Mouse (Mus musculus): Measurements from ENCODE around the gene Txndc5. TPM values are rescaled to one million over a fixed set of nuclear protein-coding genes. Genes with fewer than 3 reads are reported as not detected.

Txndc5 gene
- total RNA-seq (2014; fragmentation: Nextera tagmentation) (46.8 and 48.5 TPM in 2 replicates), total RNA-seq (2017) (47.1 and 56.3 TPM in 2 replicates), polyA plus RNA-seq (2012) (74.9 and 76.7 TPM in 2 replicates)

DNA sequence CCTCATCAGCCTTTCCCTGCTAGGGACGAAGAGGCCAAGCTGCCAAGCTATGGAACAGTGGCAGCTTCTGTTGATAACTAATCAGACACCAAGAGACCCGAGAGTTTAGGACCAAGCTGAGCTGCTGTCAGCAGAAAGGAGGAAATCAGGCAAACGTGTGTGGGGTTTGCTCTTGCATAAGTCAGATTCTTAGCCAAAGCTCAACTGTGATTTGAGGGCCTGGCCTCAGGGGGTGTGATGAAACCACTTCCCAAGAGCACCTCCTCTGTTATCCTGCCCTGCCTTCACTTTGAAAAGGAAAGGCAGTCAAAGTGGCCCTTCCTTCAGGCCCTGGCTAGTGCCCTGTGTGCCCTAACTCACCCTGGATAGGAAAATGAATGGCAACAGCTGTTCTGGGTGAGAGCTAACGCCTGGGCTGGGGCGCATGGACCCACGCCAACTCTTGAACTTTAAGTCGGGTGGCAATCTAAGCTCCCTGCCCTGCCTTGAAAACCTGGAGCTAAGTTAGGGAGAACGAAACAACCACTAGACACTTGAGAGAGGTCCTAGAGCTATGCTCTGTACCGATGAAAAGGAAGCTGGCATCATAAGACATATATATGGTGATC lies at the start of gene Txndc5:
Gene Txndc5 (minus strand): TSS at position 138 of the 608 bp plus-strand sequence.
- Histone ChIP-seq H3K36me3 (replicated peaks) (peaks cover 22% of the 10 kb centered on the region), H3K27me3 (ENCODE audit: insufficient read depth, low read length) (peaks cover 35% of the 10 kb centered on the region), H3K4me3 (ENCODE audit: low read depth, low read length) (peak within 1 kb of the TSS; percentile 90), H3K4me1 (ENCODE audit: insufficient read depth, low read depth, low read length) (peaks cover 25% of the 10 kb centered on the region), H3K9me3 (replicated peaks) (no peaks in the 10 kb centered on the region)
- ATAC-seq (ENCODE audit: extremely low read depth, insufficient number of reproducible peaks, low FRiP score, poor library complexity, severe bottlenecking) (no peak), DNase-seq (ENCODE audit: low spot score) (no peak)
- TF ChIP-seq POLR2AphosphoS5 (IDR thresholded peaks at IDR 0.05; ENCODE audit: insufficient replicate concordance, low read depth, low read length), result no peak

- ATAC-seq (ENCODE audit: extremely low read depth, insufficient number of reproducible peaks, low FRiP score, poor library complexity, severe bottlenecking) (no peak), DNase-seq (ENCODE audit: low spot score) (no peak)
- Histone ChIP-seq H3K27me3 (ENCODE audit: insufficient read depth, low read length) (0 out of 2 replicates have a peak, but pooled peaks cover 5% of the 10 kb centered on the region), H3K4me1 (ENCODE audit: insufficient read depth, low read depth, low read length) (no peaks in the 10 kb centered on the region), H3K4me3 (ENCODE audit: low read depth, low read length) (no peak overlapping the region), H3K36me3 (replicated peaks) (no peaks in the 10 kb centered on the region), H3K9me3 (replicated peaks) (no peaks in the 10 kb centered on the region)
- no peak for TF ChIP-seq TAL1 (conservative IDR thresholded peaks at IDR 0.05; ENCODE audit: low read depth, low read length)
- no peak for TF ChIP-seq GATA2 (IDR thresholded peaks at IDR 0.05; ENCODE audit: borderline replicate concordance, low read depth, low read length)
- no peak for TF ChIP-seq GATA1 (IDR thresholded peaks at IDR 0.05; ENCODE audit: borderline replicate concordance, low read length)
- TF ChIP-seq POLR2AphosphoS5 (IDR thresholded peaks at IDR 0.05; ENCODE audit: insufficient replicate concordance, low read depth, low read length), result no peak
- TF ChIP-seq CTCF (IDR thresholded peaks at IDR 0.05; ENCODE audit: low read depth, low read length), result no peak
These were observed 46.0 kb upstream of the Txndc5 start for GRCm38 (mm10) chr13:38574668-38575067.

GRCm38 (mm10) chr13:38573281-38573680 lies 44.7 kb upstream of the Txndc5 start:
- ATAC-seq (ENCODE audit: extremely low read depth, insufficient number of reproducible peaks, low FRiP score, poor library complexity, severe bottlenecking), result no peak
- Histone ChIP-seq H3K4me3 (ENCODE audit: low read depth, low read length) (no peak overlapping the region), H3K4me1 (ENCODE audit: insufficient read depth, low read depth, low read length) (no peaks in the 10 kb centered on the region), H3K27me3 (ENCODE audit: insufficient read depth, low read length) (peaks cover 5% of the 10 kb centered on the region; the same call in 1 of the 2 replicates), H3K36me3 (replicated peaks) (no peaks in the 10 kb centered on the region), H3K9me3 (replicated peaks) (no peaks in the 10 kb centered on the region)
- TF ChIP-seq CTCF (IDR thresholded peaks at IDR 0.05; ENCODE audit: low read depth, low read length) (no peak), POLR2AphosphoS5 (IDR thresholded peaks at IDR 0.05; ENCODE audit: insufficient replicate concordance, low read depth, low read length) (no peak), TAL1 (conservative IDR thresholded peaks at IDR 0.05; ENCODE audit: low read depth, low read length) (no peak), GATA2 (IDR thresholded peaks at IDR 0.05; ENCODE audit: borderline replicate concordance, low read depth, low read length) (no peak), GATA1 (IDR thresholded peaks at IDR 0.05; ENCODE audit: borderline replicate concordance, low read length) (no peak)
- no peak for DNase-seq (ENCODE audit: low spot score)

GRCm38 (mm10) chr13:38565245-38565644 lies 36.6 kb upstream of the Txndc5 start:
- TF ChIP-seq GATA1 (IDR thresholded peaks at IDR 0.05; ENCODE audit: borderline replicate concordance, low read length) (no peak), CTCF (IDR thresholded peaks at IDR 0.05; ENCODE audit: low read depth, low read length) (no peak), POLR2AphosphoS5 (IDR thresholded peaks at IDR 0.05; ENCODE audit: insufficient replicate concordance, low read depth, low read length) (no peak), TAL1 (conservative IDR thresholded peaks at IDR 0.05; ENCODE audit: low read depth, low read length) (no peak), GATA2 (IDR thresholded peaks at IDR 0.05; ENCODE audit: borderline replicate concordance, low read depth, low read length) (no peak)
- peaks cover 12% of the 10 kb centered on the region; the same call in 1 of the 2 replicates for H3K27me3 ChIP-seq (ENCODE audit: insufficient read depth, low read length)
- DNase-seq (ENCODE audit: low spot score), result no peak
- no peak overlapping the region for H3K4me3 ChIP-seq (ENCODE audit: low read depth, low read length)
- H3K9me3 ChIP-seq (replicated peaks), result no peaks in the 10 kb centered on the region
- ATAC-seq (ENCODE audit: extremely low read depth, insufficient number of reproducible peaks, low FRiP score, poor library complexity, severe bottlenecking), result no peak
- H3K4me1 ChIP-seq (ENCODE audit: insufficient read depth, low read depth, low read length), result no peaks in the 10 kb centered on the region; the same call in 1 of the 2 replicates
- no peaks in the 10 kb centered on the region for H3K36me3 ChIP-seq (replicated peaks)

DNA sequence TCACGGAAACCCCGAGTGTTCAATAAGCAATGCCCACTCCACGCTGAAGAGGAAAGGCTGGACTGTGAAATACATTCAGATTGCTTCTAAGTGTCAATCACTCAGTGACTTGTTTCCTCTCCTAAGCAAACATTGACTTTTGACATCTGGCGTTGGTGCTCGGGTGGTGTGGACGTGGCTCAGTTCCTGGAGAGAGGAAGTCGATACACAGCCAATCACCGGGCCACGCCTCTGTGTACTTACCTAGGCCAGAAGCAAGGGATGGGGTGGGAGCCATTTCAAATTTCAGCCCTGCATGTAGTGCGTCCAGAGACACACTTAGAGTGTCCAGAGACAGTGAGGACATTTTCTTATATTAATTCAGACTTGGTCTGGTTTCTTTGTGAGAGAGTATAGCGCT lies 26.0 kb upstream of the Txndc5 start:
- no peak for ATAC-seq (ENCODE audit: extremely low read depth, insufficient number of reproducible peaks, low FRiP score, poor library complexity, severe bottlenecking)

DNA sequence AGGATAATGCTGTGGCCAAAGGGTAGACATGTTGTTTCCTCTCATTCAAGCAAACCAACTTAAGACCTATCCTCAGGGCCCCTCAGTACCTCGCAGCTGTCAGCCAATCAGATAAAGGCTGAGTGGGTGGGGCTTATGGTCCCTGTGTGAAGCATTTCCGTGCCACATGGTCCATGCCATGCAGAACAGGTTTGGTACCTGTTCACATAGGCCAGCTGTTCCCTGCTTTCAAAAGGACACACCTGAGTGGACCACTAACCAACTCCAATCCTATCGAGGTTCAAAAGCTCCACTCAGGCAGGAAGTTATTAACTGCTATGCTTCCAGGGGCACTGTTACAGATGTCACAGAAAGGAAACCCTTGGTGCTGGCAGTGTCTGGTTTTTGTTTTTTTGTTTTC lies 25.6 kb upstream of the Txndc5 start:
- DNase-seq (ENCODE audit: low spot score) (no peak), ATAC-seq (ENCODE audit: extremely low read depth, insufficient number of reproducible peaks, low FRiP score, poor library complexity, severe bottlenecking) (no peak)
- peaks cover 2% of the 10 kb centered on the region; the same call in 1 of the 2 replicates for H3K4me1 ChIP-seq (ENCODE audit: insufficient read depth, low read depth, low read length)
- H3K27me3 ChIP-seq (ENCODE audit: insufficient read depth, low read length), result peaks cover 2% of the 10 kb centered on the region; the same call in 1 of the 2 replicates
- no peaks in the 10 kb centered on the region for H3K9me3 ChIP-seq (replicated peaks)
- no peak overlapping the region for H3K4me3 ChIP-seq (ENCODE audit: low read depth, low read length)
- TF ChIP-seq TAL1 (conservative IDR thresholded peaks at IDR 0.05; ENCODE audit: low read depth, low read length) (no peak), POLR2AphosphoS5 (IDR thresholded peaks at IDR 0.05; ENCODE audit: insufficient replicate concordance, low read depth, low read length) (no peak), CTCF (IDR thresholded peaks at IDR 0.05; ENCODE audit: low read depth, low read length) (no peak), GATA2 (IDR thresholded peaks at IDR 0.05; ENCODE audit: borderline replicate concordance, low read depth, low read length) (no peak), GATA1 (IDR thresholded peaks at IDR 0.05; ENCODE audit: borderline replicate concordance, low read length) (no peak)
- H3K36me3 ChIP-seq (replicated peaks), result no peaks in the 10 kb centered on the region

More for the DNA sequence above, 26.0 kb upstream of the Txndc5 start:
- no peaks in the 10 kb centered on the region for H3K36me3 ChIP-seq (replicated peaks)
- TF ChIP-seq POLR2AphosphoS5 (IDR thresholded peaks at IDR 0.05; ENCODE audit: insufficient replicate concordance, low read depth, low read length) (no peak), GATA1 (IDR thresholded peaks at IDR 0.05; ENCODE audit: borderline replicate concordance, low read length) (no peak)
- peaks cover 2% of the 10 kb centered on the region; the same call in 1 of the 2 replicates for H3K27me3 ChIP-seq (ENCODE audit: insufficient read depth, low read length)
- H3K9me3 ChIP-seq (replicated peaks), result no peaks in the 10 kb centered on the region
- no peak for DNase-seq (ENCODE audit: low spot score)
- H3K4me3 ChIP-seq (ENCODE audit: low read depth, low read length), result no peak overlapping the region
- H3K4me1 ChIP-seq (ENCODE audit: insufficient read depth, low read depth, low read length), result peaks cover 4% of the 10 kb centered on the region; the same call in 1 of the 2 replicates

All from G1E (cell line).